Mouse (Mus musculus): ENCODE data around the gene P2rx7. TPM values are rescaled to one million over a fixed set of nuclear protein-coding genes. Genes with fewer than 3 reads are reported as not detected.
"Not testable (repeated sequence)": the region's sequence is repeated elsewhere in the genome, so short reads cannot be mapped to it uniquely, and the experiment has no call there.

Gene P2rx7
- total and polyA plus RNA-seq, 2 experiments from 2014 or later = 7.3 to 16.2 TPM

DNA sequence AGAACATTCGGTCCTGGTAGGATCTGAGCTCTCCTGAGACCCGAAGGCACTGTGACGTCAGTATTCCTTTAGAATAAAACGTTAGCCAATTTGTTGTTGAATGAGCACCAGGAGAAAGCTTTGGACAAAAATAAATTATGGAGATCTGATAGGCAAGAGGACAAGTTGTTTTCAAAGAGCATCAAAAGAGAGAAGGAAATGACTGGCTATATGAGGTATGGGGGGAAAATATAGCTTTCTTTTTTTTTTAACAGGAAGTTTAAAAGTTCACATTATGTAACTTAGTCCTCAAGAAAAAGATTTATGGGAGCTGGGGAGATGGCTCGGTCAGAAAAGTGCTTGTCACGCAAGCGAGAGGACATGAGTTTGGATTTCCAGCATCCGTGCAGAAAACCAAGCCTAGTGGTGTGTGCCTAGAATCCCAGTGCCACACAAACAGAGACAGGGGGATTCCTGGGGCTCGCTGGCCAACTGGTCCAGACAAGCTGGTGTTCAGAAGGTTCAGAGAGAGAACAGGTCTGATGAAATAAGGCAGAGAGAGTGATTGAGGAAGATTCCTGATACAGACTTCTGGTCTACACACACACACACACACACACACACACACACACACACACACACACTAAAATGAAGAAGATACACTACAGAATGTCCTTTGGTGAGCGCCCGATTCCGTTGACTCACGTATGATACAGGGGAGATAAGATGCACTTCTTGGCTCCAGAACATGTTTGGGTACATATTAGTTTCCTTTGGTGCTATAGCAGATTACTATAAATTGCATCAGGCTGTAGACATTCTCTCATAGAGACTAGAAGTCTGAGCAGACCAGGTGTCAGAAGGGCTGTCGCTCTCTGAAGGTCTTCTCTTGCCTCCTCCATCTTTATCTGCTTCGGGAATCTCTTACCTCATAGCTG lies 25.5 kb downstream of the P2rx7 start:
- no peak for DNase-seq (ENCODE audit: low spot score)
- Histone ChIP-seq H3K27me3 (ENCODE audit: insufficient read depth, low read length) (no peaks in the 10 kb centered on the region), H3K27ac (no peak overlapping the region), H3K9me3 (ENCODE audit: low read length) (no peaks in the 10 kb centered on the region), H3K4me2 (ENCODE audit: low read depth, low read length) (no peak overlapping the region), H3K9ac (replicated peaks; ENCODE audit: low read length) (no peak overlapping the region), H3K36me3 (ENCODE audit: insufficient read depth, low read length) (no peaks in the 10 kb centered on the region), H3K4me3 (ENCODE audit: low read length) (no peak overlapping the region), H3K4me1 (ENCODE audit: insufficient read depth, low read length) (no peaks in the 10 kb centered on the region)
- WGBS = 81% methylated on average over 15 of the region's 15 CpGs
- no peak for ATAC-seq
- TF ChIP-seq CTCF (IDR thresholded peaks at IDR 0.05; ENCODE audit: low read depth) = no peak

GRCm38 (mm10) chr5:122671641-122672040 lies 27.9 kb downstream of the P2rx7 start:
- DNase-seq (ENCODE audit: low spot score); H3K36me3 ChIP-seq (ENCODE audit: insufficient read depth, low read length); H3K9me3 ChIP-seq (ENCODE audit: low read length); H3K9ac ChIP-seq (replicated peaks; ENCODE audit: low read length); ATAC-seq; H3K27me3 ChIP-seq (ENCODE audit: insufficient read depth, low read length); H3K4me1 ChIP-seq (ENCODE audit: insufficient read depth, low read length); H3K4me3 ChIP-seq (ENCODE audit: low read length); H3K27ac ChIP-seq; H3K4me2 ChIP-seq (ENCODE audit: low read depth, low read length): not testable (repeated sequence)
- 83% methylated on average over 7 of the region's 7 CpGs for WGBS
- TF ChIP-seq CTCF (IDR thresholded peaks at IDR 0.05; ENCODE audit: low read depth) = peak; percentile 30; the same call in 1 of the 2 replicates

DNA sequence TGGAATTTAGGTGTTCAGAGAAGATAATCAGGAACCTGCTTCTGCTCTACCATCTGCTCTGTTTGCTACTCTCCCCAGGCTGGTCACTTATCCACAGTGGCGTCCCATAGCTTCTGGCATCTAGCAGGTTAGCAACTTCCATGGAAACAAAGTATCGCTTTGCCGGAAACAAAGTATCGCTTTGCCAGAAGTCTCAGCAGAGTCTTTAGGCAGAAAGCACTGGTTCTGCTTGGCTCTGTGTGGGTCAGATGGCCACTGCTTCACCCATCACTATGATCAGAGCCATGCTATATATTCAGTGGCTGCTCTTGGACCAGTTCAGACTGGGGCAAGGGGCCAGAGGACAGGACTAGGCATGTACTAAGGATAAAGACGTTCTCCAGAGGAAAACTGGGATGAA lies 28.6 kb downstream of the P2rx7 start:
- Histone ChIP-seq H3K4me3 (ENCODE audit: low read length) (no peak overlapping the region), H3K4me2 (ENCODE audit: low read depth, low read length) (no peak overlapping the region), H3K27me3 (ENCODE audit: insufficient read depth, low read length) (no peaks in the 10 kb centered on the region), H3K9ac (replicated peaks; ENCODE audit: low read length) (no peak overlapping the region), H3K27ac (no peak overlapping the region), H3K9me3 (ENCODE audit: low read length) (no peaks in the 10 kb centered on the region), H3K36me3 (ENCODE audit: insufficient read depth, low read length) (no peaks in the 10 kb centered on the region), H3K4me1 (ENCODE audit: insufficient read depth, low read length) (no peaks in the 10 kb centered on the region)
- DNase-seq (ENCODE audit: low spot score) (no peak), ATAC-seq (no peak)
- 74% methylated on average over 5 of the region's 5 CpGs for WGBS
- no peak for TF ChIP-seq CTCF (IDR thresholded peaks at IDR 0.05; ENCODE audit: low read depth)

DNA sequence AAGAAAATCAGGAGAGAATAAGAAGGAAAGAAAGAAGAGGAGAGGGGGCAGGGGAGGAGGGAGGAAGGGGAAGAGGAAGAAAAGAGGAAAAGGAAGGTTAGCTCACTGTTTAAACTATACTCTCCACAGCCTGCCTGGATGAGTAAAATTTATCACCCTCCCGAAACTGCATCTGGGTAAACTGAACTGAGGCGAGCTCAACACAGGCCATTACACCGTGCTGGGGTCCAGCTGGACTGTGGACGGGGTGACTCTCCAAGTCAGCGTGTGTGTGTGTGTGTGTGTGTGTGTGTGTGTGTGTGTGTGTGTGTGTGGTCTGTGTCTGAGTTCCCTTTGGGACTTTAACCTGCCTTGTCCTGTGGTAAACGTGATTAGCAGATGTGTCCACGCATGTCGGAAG lies 32.3 kb downstream of the P2rx7 start:
- Histone ChIP-seq H3K27me3 (ENCODE audit: insufficient read depth, low read length) (no peaks in the 10 kb centered on the region), H3K4me3 (ENCODE audit: low read length) (no peak overlapping the region), H3K9me3 (ENCODE audit: low read length) (no peaks in the 10 kb centered on the region), H3K36me3 (ENCODE audit: insufficient read depth, low read length) (no peaks in the 10 kb centered on the region), H3K4me2 (ENCODE audit: low read depth, low read length) (no peak overlapping the region), H3K9ac (replicated peaks; ENCODE audit: low read length) (no peak overlapping the region), H3K4me1 (ENCODE audit: insufficient read depth, low read length) (no peaks in the 10 kb centered on the region), H3K27ac (no peak overlapping the region)
- no peak for TF ChIP-seq CTCF (IDR thresholded peaks at IDR 0.05; ENCODE audit: low read depth)
- ATAC-seq (no peak), DNase-seq (ENCODE audit: low spot score) (no peak)
- 89% methylated on average over 8 of the region's 8 CpGs for WGBS

- H3K4me3 ChIP-seq (ENCODE audit: low read length) = no peak overlapping the region
- no peak overlapping the region for H3K27ac ChIP-seq
- H3K36me3 ChIP-seq (ENCODE audit: insufficient read depth, low read length) = no peaks in the 10 kb centered on the region
- H3K9ac ChIP-seq (replicated peaks; ENCODE audit: low read length) = no peak overlapping the region
- no peak overlapping the region for H3K4me2 ChIP-seq (ENCODE audit: low read depth, low read length)
- no peaks in the 10 kb centered on the region for H3K9me3 ChIP-seq (ENCODE audit: low read length)
- no peak for TF ChIP-seq CTCF (IDR thresholded peaks at IDR 0.05; ENCODE audit: low read depth)
- H3K4me1 ChIP-seq (ENCODE audit: insufficient read depth, low read length) = no peaks in the 10 kb centered on the region
- ATAC-seq = no peak
- DNase-seq (ENCODE audit: low spot score) = no peak
- no peaks in the 10 kb centered on the region for H3K27me3 ChIP-seq (ENCODE audit: insufficient read depth, low read length)
- 92% methylated on average over 9 of the region's 9 CpGs for WGBS
These were observed 34.3 kb downstream of the P2rx7 start for GRCm38 (mm10) chr5:122677983-122678382.

GRCm38 (mm10) chr5:122679881-122680280 lies 36.2 kb downstream of the P2rx7 start:
- no peak for TF ChIP-seq CTCF (IDR thresholded peaks at IDR 0.05; ENCODE audit: low read depth)
- ATAC-seq (no peak), DNase-seq (ENCODE audit: low spot score) (no peak)

DNA sequence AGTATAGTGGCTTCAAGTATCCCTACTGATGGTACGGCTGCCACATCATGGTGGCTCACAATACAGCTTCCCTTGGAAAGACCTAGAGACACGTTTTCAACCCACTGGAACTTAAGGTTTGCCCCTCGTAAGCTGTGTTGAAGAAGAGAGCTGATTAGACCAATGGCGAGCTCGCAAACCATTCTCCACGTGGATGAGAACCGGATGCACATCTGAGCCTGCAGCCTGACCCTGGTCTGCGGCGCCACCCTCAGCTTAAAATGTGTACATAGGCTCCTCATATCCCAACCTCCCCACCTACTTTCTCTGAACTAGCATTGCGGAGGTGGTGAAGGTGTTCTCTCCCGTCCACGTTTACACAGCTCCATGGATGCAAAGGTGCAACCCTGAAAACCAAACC lies 37.6 kb downstream of the P2rx7 start:
- 86% methylated on average over 12 of the region's 12 CpGs for WGBS
- Histone ChIP-seq H3K27ac (no peak overlapping the region), H3K4me2 (ENCODE audit: low read depth, low read length) (no peak overlapping the region), H3K9me3 (ENCODE audit: low read length) (no peaks in the 10 kb centered on the region), H3K4me3 (ENCODE audit: low read length) (no peak overlapping the region), H3K27me3 (ENCODE audit: insufficient read depth, low read length) (no peaks in the 10 kb centered on the region), H3K9ac (replicated peaks; ENCODE audit: low read length) (no peak overlapping the region), H3K4me1 (ENCODE audit: insufficient read depth, low read length) (no peaks in the 10 kb centered on the region), H3K36me3 (ENCODE audit: insufficient read depth, low read length) (no peaks in the 10 kb centered on the region)
- TF ChIP-seq CTCF (IDR thresholded peaks at IDR 0.05; ENCODE audit: low read depth) = no peak
- ATAC-seq = no peak
- DNase-seq (ENCODE audit: low spot score) = no peak

More at GRCm38 (mm10) chr5:122679881-122680280, 36.2 kb downstream of the P2rx7 start:
- Histone ChIP-seq H3K36me3 (ENCODE audit: insufficient read depth, low read length) (no peaks in the 10 kb centered on the region), H3K9me3 (ENCODE audit: low read length) (no peaks in the 10 kb centered on the region), H3K27me3 (ENCODE audit: insufficient read depth, low read length) (no peaks in the 10 kb centered on the region), H3K4me1 (ENCODE audit: insufficient read depth, low read length) (no peaks in the 10 kb centered on the region), H3K27ac (no peak overlapping the region), H3K9ac (replicated peaks; ENCODE audit: low read length) (no peak overlapping the region), H3K4me2 (ENCODE audit: low read depth, low read length) (no peak overlapping the region), H3K4me3 (ENCODE audit: low read length) (no peak overlapping the region)
- 75% methylated on average over 8 of the region's 8 CpGs for WGBS
